Mouse (Mus musculus): ENCODE results near the gene Cry2. TPM values are rescaled to one million over a fixed set of nuclear protein-coding genes. Genes with fewer than 3 reads are reported as not detected.
A peak's percentile ranks its signal among the peaks of the same experiment; 100 is the strongest.
"Not testable (repeated sequence)": the region's sequence is repeated elsewhere in the genome, so short reads cannot be mapped to it uniquely, and the experiment has no call there.

The Cry2 gene
- 36.3 and 36.6 TPM in 2 replicates for polyA plus RNA-seq (2015; fragmentation: Nextera tagmentation; extraction: Ambion mirVana)

DNA sequence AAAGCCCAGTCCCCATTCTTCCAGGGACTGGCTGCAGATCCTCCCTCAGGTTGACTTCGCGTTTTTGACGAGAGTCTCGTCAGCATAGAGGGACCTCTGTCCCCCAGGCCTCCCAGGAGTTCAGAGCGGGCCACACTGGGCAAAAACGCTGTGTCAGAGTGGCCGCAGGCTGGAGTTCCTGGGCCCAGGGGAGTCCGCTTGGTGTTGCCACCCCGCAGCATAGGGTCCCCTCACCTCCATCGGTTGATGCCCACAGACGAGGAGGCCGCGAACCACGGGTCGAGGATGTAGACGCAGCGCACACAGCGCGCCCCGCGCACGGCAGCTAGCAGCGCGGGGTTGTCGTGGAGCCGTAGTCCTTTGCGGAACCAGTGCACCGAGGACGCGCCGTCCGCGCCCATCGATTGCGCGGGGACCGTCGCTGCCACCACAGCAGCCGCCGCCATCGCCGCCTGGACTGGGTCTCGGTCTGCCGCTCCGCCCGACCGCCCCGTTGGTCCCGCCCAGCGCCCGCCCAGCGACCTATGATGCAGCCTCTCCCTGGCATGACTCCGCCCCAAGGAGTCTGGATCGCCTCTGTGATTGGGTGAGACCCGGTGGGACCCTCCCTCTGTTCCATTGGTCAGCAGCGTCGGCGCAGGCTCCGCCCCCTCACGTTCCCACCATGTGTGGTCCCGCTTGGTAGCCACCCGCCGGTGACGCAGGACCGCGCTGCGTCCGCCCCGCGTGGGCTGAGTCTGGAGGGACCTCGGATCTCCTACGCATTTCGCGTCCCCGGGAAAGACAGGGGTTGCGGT is at the start of gene Cry2:
TSS of gene Cry2 (minus strand) at position 466 of the 797 bp plus-strand sequence.
- H3K27ac ChIP-seq (ENCODE audit: low read length): peak within 1 kb of the TSS; percentile 95
- H3K9me3 ChIP-seq (ENCODE audit: low read length): no peaks in the 10 kb centered on the region
- peak within 1 kb of the TSS; percentile 93 for H3K4me3 ChIP-seq (ENCODE audit: low read depth, low read length)
- no peaks in the 10 kb centered on the region for H3K27me3 ChIP-seq (replicated peaks; ENCODE audit: insufficient read depth, low read length)
- ATAC-seq: peak; percentile 94
- H3K4me2 ChIP-seq (replicated peaks; ENCODE audit: low read depth, low read length): peak within 1 kb of the TSS; percentile 78
- DNase-seq (ENCODE audit: low spot score): peak; percentile 99
- no peak for TF ChIP-seq EP300 (IDR thresholded peaks at IDR 0.05)
- TF ChIP-seq CTCF (IDR thresholded peaks at IDR 0.05): no peak
- H3K4me1 ChIP-seq (ENCODE audit: insufficient read depth, low read depth, low read length): peaks cover 35% of the 10 kb centered on the region; the same call in 1 of the 2 replicates
- H3K9ac ChIP-seq (replicated peaks; ENCODE audit: low read depth): peak within 1 kb of the TSS; percentile 95
- no peaks in the 10 kb centered on the region for H3K36me3 ChIP-seq (ENCODE audit: insufficient read depth, low read length)
- WGBS: under 1% methylated on average over 73 of the region's 76 CpGs

DNA sequence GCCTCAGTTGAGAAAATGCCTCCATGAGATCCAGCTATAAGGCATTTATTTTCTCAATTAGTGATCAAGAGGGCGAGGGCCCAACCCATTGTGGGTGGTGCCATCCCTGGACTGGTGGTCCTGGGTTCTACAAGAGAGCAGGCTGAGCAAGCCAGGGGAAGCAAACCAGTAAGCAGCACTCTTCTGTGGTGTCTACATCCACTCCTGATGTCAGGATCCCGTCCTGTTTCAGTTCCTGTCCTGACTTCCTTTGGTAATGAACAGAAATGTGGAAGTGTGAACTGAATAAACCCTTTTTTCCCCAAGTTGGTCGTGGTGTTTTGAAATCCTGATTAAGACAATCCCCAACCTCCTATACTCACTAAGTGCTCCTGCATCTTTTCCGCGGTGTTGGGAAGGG is 49.7 kb upstream of the Cry2 start:
- peaks cover 7% of the 10 kb centered on the region; the same call in 1 of the 2 replicates for H3K4me1 ChIP-seq (ENCODE audit: insufficient read depth, low read depth, low read length)
- no peak overlapping the region for H3K4me2 ChIP-seq (replicated peaks; ENCODE audit: low read depth, low read length)
- no peak for ATAC-seq
- no peaks in the 10 kb centered on the region for H3K9me3 ChIP-seq (ENCODE audit: low read length)
- DNase-seq (ENCODE audit: low spot score): no peak
- TF ChIP-seq CTCF (IDR thresholded peaks at IDR 0.05) (no peak), EP300 (IDR thresholded peaks at IDR 0.05) (no peak)
- H3K36me3 ChIP-seq (ENCODE audit: insufficient read depth, low read length): no peaks in the 10 kb centered on the region
- WGBS: 42% methylated on average over 5 of the region's 5 CpGs
- no peak overlapping the region for H3K4me3 ChIP-seq (ENCODE audit: low read depth, low read length)
- no peaks in the 10 kb centered on the region; the same call in 1 of the 2 replicates for H3K27me3 ChIP-seq (replicated peaks; ENCODE audit: insufficient read depth, low read length)
- no peak overlapping the region for H3K9ac ChIP-seq (replicated peaks; ENCODE audit: low read depth)
- no peak overlapping the region for H3K27ac ChIP-seq (ENCODE audit: low read length)

DNA sequence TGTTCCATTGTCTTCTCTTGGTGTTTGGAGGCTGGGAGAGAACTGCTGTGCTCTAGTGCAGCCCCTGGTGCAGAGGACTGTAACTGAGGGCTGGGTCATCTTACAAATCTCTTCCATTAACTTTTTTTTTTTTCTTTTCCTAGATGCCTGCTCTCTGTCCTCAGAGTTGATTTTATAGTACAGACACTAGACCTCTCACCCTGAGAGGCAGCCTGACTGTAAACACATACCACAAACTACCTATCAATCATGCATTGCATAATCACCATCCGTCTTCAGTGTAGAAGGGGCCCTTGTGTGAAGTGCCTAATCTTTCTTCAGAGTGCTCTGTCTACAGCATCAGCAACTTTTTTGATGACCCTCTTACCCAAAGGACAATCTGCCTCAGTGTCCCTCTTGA is 48.7 kb upstream of the Cry2 start:
- ATAC-seq (no peak; the same call in 1 of the 2 replicates), DNase-seq (ENCODE audit: low spot score) (peak; percentile 37)
- no peaks in the 10 kb centered on the region for H3K9me3 ChIP-seq (ENCODE audit: low read length)
- H3K27me3 ChIP-seq (replicated peaks; ENCODE audit: insufficient read depth, low read length): no peaks in the 10 kb centered on the region; the same call in 1 of the 2 replicates
- no peak overlapping the region for H3K4me3 ChIP-seq (ENCODE audit: low read depth, low read length)
- TF ChIP-seq EP300 (IDR thresholded peaks at IDR 0.05) (no peak), CTCF (IDR thresholded peaks at IDR 0.05) (peak; percentile 28)
- no peaks in the 10 kb centered on the region for H3K36me3 ChIP-seq (ENCODE audit: insufficient read depth, low read length)
- no peak overlapping the region for H3K4me2 ChIP-seq (replicated peaks; ENCODE audit: low read depth, low read length)
- H3K4me1 ChIP-seq (ENCODE audit: insufficient read depth, low read depth, low read length): peaks cover 7% of the 10 kb centered on the region; the same call in 1 of the 2 replicates
- H3K27ac ChIP-seq (ENCODE audit: low read length): no peak overlapping the region
- no peak overlapping the region for H3K9ac ChIP-seq (replicated peaks; ENCODE audit: low read depth)
- WGBS: 12% methylated on average over 1 of the region's 1 CpGs

- no peak for TF ChIP-seq EP300 (IDR thresholded peaks at IDR 0.05)
- no peak for TF ChIP-seq CTCF (IDR thresholded peaks at IDR 0.05)
- DNase-seq (ENCODE audit: low spot score) (peak; percentile 59), ATAC-seq (peak; percentile 53)
- no peak overlapping the region for H3K4me2 ChIP-seq (replicated peaks; ENCODE audit: low read depth, low read length)
- WGBS: 50% methylated on average over 4 of the region's 4 CpGs
- no peaks in the 10 kb centered on the region for H3K27me3 ChIP-seq (replicated peaks; ENCODE audit: insufficient read depth, low read length)
- H3K27ac ChIP-seq (ENCODE audit: low read length): no peak overlapping the region; the same call in 1 of the 2 replicates
- H3K4me1 ChIP-seq (ENCODE audit: insufficient read depth, low read depth, low read length): no peaks in the 10 kb centered on the region
- no peaks in the 10 kb centered on the region for H3K9me3 ChIP-seq (ENCODE audit: low read length)
- no peaks in the 10 kb centered on the region for H3K36me3 ChIP-seq (ENCODE audit: insufficient read depth, low read length)
- H3K9ac ChIP-seq (replicated peaks; ENCODE audit: low read depth): no peak overlapping the region
- H3K4me3 ChIP-seq (ENCODE audit: low read depth, low read length): no peak overlapping the region
These were observed 44.5 kb upstream of the Cry2 start for GRCm38 (mm10) chr2:92478313-92478688.

GRCm38 (mm10) chr2:92477672-92478312 is 43.9 kb upstream of the Cry2 start:
- ATAC-seq (peak; percentile 81), DNase-seq (ENCODE audit: low spot score) (peak; percentile 46)
- Histone ChIP-seq H3K36me3 (ENCODE audit: insufficient read depth, low read length) (no peaks in the 10 kb centered on the region), H3K4me2 (replicated peaks; ENCODE audit: low read depth, low read length) (no peak overlapping the region), H3K9me3 (ENCODE audit: low read length) (no peaks in the 10 kb centered on the region), H3K27ac (ENCODE audit: low read length) (peak overlapping the region; percentile 62), H3K4me1 (ENCODE audit: insufficient read depth, low read depth, low read length) (no peaks in the 10 kb centered on the region), H3K9ac (replicated peaks; ENCODE audit: low read depth) (no peak overlapping the region), H3K27me3 (replicated peaks; ENCODE audit: insufficient read depth, low read length) (no peaks in the 10 kb centered on the region), H3K4me3 (ENCODE audit: low read depth, low read length) (no peak overlapping the region)
- 53% methylated on average over 12 of the region's 12 CpGs for WGBS
- TF ChIP-seq CTCF (IDR thresholded peaks at IDR 0.05) (no peak), EP300 (IDR thresholded peaks at IDR 0.05) (no peak)

DNA sequence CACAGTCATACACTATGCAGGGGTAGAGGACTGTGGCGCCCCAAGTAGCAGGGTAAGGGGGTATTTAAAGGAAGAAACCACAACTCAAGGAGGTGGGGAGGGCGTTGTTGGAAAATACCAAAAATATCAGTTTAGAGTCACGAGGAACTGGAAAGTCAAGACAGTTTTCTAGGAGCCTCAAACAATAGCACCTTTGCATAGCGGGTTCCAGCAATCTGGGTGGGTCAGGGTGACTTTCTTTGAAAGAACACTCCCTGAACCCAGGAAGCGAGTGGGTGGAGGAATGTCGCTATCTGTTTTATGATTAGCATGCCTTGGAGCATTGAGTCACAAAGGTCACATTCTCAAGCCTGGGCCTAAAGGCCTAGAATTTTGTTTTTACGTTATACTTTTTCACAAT is 42.7 kb upstream of the Cry2 start:
- not testable (repeated sequence) for H3K36me3 ChIP-seq (ENCODE audit: insufficient read depth, low read length); H3K4me2 ChIP-seq (replicated peaks; ENCODE audit: low read depth, low read length); H3K27ac ChIP-seq (ENCODE audit: low read length); H3K4me1 ChIP-seq (ENCODE audit: insufficient read depth, low read depth, low read length); ATAC-seq; H3K9me3 ChIP-seq (ENCODE audit: low read length); H3K27me3 ChIP-seq (replicated peaks; ENCODE audit: insufficient read depth, low read length); H3K4me3 ChIP-seq (ENCODE audit: low read depth, low read length); DNase-seq (ENCODE audit: low spot score); H3K9ac ChIP-seq (replicated peaks; ENCODE audit: low read depth)
- WGBS: 85% methylated on average over 7 of the region's 7 CpGs

Data from lung, postnatal 0 days (tissue).